Mouse (Mus musculus): ENCODE measurements around the gene Cep250. TPM values are rescaled to one million over a fixed set of nuclear protein-coding genes. Genes with fewer than 3 reads are reported as not detected.
"Not testable (repeated sequence)": the region's sequence is repeated elsewhere in the genome, so short reads cannot be mapped to it uniquely, and the experiment has no call there.

Gene Cep250
- 10 to 100 TPM; 18.8 to 21.7 TPM for total RNA-seq (2021)
- long read RNA-seq, partial matches to known transcripts, result 13 of 17 reads
- long read RNA-seq, other reads (novel, unspliced or antisense), result 4 of 17 reads

DNA sequence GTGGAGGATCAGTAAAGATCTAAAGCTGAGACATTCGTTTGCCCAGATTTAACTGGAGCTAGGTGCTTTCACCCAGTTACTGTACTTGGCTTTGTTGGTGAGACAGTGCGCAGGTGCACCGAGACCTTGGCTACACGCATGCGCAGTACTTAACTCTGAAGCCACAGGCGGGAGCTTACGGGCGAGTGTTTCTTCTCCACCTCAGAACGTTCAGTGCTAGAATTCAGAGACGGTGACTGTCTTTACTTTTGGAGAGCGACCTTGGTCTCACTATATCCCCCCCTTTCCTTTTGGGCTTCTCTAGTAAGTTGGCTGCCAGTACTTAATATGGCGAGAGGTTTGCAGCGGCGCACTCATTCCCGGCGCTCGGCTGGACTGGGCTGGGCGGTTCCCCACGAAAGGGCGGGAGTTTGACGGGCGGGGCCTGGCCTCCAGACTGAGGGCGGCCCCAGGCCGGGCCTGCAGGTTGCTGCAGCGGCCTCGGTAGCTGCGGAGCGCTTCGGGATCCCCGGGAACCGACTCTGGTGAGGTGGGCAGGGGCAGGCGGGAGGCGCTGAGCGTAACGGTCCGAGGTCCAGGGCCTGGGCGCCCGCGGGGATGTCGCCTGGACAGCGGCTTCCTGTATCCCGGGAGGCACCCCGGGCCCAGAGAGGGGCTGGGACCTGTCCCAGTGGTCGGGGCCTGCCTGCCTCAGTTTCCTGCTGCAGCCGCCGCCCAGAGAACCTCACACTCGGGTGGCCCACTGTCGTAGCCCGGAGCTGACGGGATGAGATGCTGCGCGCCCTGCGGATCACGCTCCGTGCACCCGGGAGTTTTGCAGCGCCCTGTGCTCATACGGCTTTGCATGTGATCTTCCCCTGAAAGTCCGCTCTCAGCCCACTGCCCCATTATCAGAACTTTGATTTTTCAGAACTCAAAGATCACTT lies at the start of gene Cep250:
Cep250 (plus strand) TSS at position 325 of the 926 bp plus-strand sequence.
- DNase-seq (ENCODE audit: low spot score in 2 of 2), result peak; percentile 84 to 92

DNA sequence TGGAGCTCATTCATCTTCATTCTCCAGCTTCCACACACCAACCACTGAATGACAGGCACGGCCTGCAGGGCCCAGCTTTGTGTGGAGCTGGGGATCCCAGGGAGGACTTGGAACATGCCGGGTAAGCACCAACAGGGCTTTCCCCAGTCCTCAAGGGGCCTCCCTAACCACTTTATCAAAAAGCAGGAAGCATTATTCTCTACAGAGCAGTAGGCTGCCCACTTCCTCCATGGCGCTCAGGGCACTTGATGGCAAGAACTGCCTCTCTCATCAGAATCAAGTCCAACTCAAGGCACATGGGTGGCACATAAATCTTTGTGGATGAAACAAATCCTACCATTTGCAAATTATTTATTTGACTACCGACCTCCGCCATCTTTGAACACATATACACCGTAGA lies 41.6 kb upstream of the Cep250 start:
- DNase-seq (ENCODE audit: low spot score in 2 of 2), result no peak

DNA sequence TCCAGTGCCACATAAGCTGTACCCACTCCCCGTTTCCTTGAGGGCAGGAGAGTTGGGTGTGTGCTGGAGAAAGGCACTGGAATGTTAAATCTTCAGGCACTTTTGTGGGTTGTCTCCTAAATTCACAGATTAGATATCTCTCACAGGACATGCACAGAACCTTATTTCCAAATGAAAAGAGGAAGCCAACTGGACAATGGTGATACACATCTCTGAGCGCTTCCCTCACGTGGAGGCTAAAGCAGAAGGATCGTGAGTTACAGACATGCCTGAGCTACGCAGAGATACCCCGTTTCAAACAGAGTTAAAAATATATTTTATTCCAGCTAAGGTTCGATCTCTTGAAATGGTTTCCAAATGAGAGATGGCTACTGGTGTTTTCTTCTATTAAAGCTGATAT lies 33.1 kb upstream of the Cep250 start:
- DNase-seq (ENCODE audit: low spot score in 2 of 2), result no peak

DNA sequence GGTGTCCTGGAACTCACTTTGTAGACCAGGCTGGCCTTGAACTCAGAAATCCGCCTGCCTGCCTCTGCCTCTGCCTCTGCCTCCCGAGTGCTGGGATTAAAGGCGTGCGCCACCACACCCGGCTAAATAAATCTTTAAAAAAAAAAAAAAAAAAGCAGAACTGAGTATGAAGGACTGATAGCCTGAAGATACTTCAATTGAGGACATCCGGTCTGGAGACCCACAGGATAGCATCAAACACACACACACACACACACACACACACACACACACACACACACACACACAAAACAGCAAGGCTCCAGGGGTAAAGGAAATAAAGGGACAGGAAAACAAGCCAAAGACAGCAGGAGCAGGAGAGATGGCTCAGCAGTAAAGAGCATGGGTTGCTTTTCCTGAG lies 31.0 kb upstream of the Cep250 start:
- not testable (repeated sequence) for DNase-seq (ENCODE audit: low spot score in 2 of 2)

DNA sequence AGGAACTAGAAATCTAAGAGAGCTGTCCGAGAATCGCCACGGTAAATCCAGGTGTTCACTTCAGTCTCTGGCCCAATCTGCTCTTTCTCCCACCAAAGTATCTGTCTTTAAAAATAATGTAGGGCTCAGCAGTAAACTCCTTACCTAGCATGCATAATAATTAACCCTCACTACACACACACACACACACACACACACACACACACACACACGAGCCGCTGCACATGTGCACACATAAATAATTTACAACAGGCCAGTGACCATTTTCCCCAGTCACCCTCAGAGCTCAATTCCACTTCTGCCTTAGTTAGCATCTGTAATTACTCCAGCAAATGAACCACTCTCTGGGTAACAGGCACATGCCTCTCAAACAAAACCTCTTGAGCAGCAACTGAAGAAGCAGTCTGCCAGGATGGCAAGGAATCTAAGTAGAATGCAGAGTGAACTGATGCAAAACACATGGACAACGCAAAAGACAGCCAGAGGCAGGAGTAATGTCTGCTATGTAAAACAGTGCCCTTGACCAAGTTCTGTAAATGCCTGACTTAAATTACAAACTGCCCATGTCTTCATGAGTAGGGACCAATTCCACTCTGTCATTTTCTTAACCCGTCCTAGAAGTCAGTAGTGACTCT lies 27.4 kb upstream of the Cep250 start:
- no peak for DNase-seq (ENCODE audit: low spot score in 2 of 2)

- DNase-seq (ENCODE audit: low spot score in 2 of 2), result peak; percentile 92 to 97
Measured at GRCm38 (mm10) chr2:155929531-155930442, 26.5 kb upstream of the Cep250 start, which contains the start of gene Uqcc1. Gene Uqcc1 (minus strand): TSS chr2:155930310.

GRCm38 (mm10) chr2:155939897-155940529 lies 16.2 kb upstream of the Cep250 start:
- DNase-seq (ENCODE audit: low spot score in 2 of 2), result no peak

DNA sequence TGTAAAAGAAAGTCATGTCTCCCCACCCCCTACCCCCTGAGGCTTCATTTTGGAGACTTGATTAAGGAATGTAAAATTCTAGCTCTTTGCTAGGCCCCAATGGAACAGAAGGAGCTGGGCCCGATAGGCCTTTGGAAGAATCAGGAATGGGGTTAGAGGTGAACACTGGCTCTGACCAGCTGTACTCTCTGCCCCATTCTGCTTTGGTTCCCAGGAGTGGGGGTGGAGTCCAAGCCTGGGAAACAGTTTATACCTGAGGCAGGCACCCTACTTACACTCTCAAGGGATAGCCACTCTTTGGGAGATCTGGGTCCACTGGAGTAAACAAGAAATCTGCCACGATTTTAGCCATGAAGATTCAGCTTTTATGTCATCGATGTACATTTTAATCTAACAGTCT lies 15.6 kb upstream of the Cep250 start, which contains the start of gene Gm15557:
Gm15557 (plus strand) TSS at position 48 of the 400 bp plus-strand sequence.
- no peak for DNase-seq (ENCODE audit: low spot score in 2 of 2)

- no peak for DNase-seq (ENCODE audit: low spot score in 2 of 2)
Measured at GRCm38 (mm10) chr2:155941697-155942442, 14.4 kb upstream of the Cep250 start.

DNA sequence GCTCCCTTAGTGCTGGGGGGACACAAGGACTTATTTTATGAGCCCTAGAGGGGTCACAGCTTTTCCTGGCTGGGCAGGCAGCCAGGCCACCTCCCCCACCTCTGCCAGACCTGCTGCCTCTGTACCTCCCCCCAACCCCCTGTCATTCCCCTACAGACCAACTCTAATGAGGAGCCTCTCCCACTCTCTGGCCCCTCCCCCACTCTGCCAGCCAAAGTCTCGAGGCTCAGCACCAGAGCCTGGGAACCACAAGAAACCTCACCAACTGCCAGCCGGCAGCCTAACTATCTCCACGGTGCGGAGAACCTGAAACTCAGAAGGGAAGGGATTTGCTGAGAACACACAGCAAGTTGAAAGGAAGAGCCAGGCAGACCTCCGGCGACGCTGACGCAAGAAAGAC lies 12.8 kb upstream of the Cep250 start:
- DNase-seq (ENCODE audit: low spot score in 2 of 2), result no peak

- DNase-seq (ENCODE audit: low spot score in 2 of 2), result no peak
Measured at GRCm38 (mm10) chr2:155944685-155945084, 11.6 kb upstream of the Cep250 start.

- DNase-seq (ENCODE audit: low spot score in 2 of 2), result no peak
Measured at GRCm38 (mm10) chr2:155945124-155945523, 11.1 kb upstream of the Cep250 start, which contains the start of gene Gdf5. Gene Gdf5 (minus strand): TSS chr2:155945367.

- no peak for DNase-seq (ENCODE audit: low spot score in 2 of 2)
Measured at GRCm38 (mm10) chr2:155945580-155945979, 10.7 kb upstream of the Cep250 start.

DNA sequence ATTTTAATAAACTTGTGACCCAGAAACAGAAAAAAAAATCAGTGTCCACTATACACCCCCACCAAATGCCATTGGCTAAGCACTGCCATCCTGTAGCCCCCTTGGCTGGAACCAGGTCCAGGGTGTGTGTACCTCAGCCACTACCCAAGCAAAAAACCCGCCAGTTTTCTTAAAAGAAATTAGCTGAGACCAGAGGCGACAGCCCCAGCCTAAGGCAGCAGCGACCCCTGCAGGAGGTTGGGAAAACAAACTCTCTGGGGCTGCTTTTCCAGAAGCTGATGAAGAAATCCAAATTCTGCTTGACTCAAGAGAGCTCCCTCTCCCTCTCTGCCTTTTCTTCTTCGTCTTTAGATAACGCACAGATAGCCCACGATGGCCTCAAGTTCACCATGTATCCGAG lies 10.2 kb upstream of the Cep250 start:
- DNase-seq (ENCODE audit: low spot score in 2 of 2), result peak in 1 of 2 experiments; percentile 57

- no peak for DNase-seq (ENCODE audit: low spot score in 2 of 2)
Measured at GRCm38 (mm10) chr2:155946499-155946898, 9.8 kb upstream of the Cep250 start.

DNA sequence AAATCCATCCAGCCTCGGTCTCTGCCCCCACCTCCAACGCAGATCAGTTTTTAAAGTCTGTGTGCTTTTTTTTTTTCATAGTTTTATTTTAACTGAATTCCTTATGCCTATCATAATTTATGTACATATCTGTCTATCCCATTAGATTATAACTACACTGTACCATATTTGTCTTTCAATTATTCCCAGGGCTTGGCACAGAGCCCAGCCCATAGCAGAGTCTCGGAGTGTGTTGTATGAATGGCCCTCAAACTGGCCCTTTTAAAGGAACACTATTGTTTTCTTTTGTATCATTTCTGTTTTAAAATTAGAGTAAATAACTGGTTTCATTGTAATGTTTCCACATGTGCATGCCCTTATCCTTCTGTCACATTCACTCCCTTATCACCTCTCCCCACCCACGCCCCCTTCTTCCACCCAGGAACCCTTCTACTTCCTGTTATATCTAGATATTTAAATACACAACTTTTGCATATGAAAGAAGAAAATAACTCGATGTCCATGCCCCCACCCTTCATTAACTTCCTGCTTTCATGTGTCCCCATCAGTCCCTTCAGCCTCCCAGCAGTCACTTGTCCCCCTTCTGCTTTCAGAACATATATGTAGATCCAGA lies 8.8 kb upstream of the Cep250 start:
- DNase-seq (ENCODE audit: low spot score in 2 of 2), result no peak

GRCm38 (mm10) chr2:155949362-155949761 lies 6.9 kb upstream of the Cep250 start:
- DNase-seq (ENCODE audit: low spot score in 2 of 2), result no peak

GRCm38 (mm10) chr2:155952006-155952405 lies 4.3 kb upstream of the Cep250 start:
- peak in 1 of 2 experiments; percentile 84 for DNase-seq (ENCODE audit: low spot score in 2 of 2)

DNA sequence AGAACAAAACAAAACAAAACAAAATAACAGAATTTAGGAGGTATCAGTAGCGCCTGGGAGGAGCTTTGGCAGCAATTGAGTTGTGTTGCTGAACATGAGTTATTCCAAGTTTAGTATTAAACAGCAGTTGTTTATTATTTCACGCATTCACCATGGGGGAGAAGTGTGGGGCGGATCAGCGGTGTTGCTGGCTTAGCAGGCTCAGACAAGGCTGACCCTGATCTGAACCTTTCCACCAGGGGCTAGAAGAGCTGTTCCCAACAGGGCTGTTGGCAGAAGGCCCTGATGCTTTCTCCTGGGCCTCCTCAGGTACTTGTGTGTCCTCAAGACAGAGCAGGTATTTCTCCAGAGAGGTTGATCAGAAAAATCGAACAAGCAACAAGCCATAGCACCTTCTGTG lies 3.7 kb downstream of the Cep250 start:
- DNase-seq (ENCODE audit: low spot score in 2 of 2), result no peak
